Mouse (Mus musculus): Measurements from ENCODE around the gene Ckap2.

GRCm38 (mm10) chr8:22226361-22226760 is 40.7 kb upstream of the Ckap2 start:
- TF ChIP-seq MAX (IDR thresholded peaks at IDR 0.05; ENCODE audit: low read depth): no peak
- TF ChIP-seq POLR2AphosphoS2 (IDR thresholded peaks at IDR 0.05; ENCODE audit: insufficient read length, low read depth): no peak
- TF ChIP-seq MYOG (IDR thresholded peaks at IDR 0.05; ENCODE audit: control insufficient read depth in 1 of 3, insufficient read depth in 1 of 3, insufficient read length in 2 of 3, low read depth in 2 of 3): no peak
- TF ChIP-seq POLR2A (IDR thresholded peaks at IDR 0.05; ENCODE audit: insufficient read length, low read depth): no peak
- TF ChIP-seq USF1 (IDR thresholded peaks at IDR 0.05; ENCODE audit: low read depth): no peak
- no peak for TF ChIP-seq TCF12 (IDR thresholded peaks at IDR 0.05; ENCODE audit: insufficient read depth, poor library complexity, severe bottlenecking)
- no peak for TF ChIP-seq MYOD1 (IDR thresholded peaks at IDR 0.05; ENCODE audit: control insufficient read depth in 1 of 3, insufficient read length in 2 of 3, low read depth in 2 of 3)
- no peak for TF ChIP-seq SRF (IDR thresholded peaks at IDR 0.05; ENCODE audit: control insufficient read depth, insufficient read length, low read depth)
